Mouse (Mus musculus) lung, embryonic 16.5 days (tissue): Measurements from ENCODE around the gene Hsbp1. TPM values are rescaled to one million over a fixed set of nuclear protein-coding genes. Genes with fewer than 3 reads are reported as not detected.
A peak's percentile ranks its signal among the peaks of the same experiment; 100 is the strongest.
"Not testable (repeated sequence)": the region's sequence is repeated elsewhere in the genome, so short reads cannot be mapped to it uniquely, and the experiment has no call there.

ENCODE experiments used
- ATAC-seq: fragments of 200-750 bp; cut with Nextera tagmentation; 2 replicates; pipeline ENCODE4 v1.8.0; 2017; ENCODE audit warnings: low read depth, mild to moderate bottlenecking, moderate library complexity
- H3K27ac ChIP-seq: fragments of 300-500 bp; sonication (generic); 2 replicates; pipeline ENCODE4 v1.5.1; 2014; ENCODE audit warnings: mild to moderate bottlenecking, control low read depth, low read length
- H3K27me3 ChIP-seq: fragments of 300-500 bp; sonication (generic); 2 replicates; pipeline ENCODE4 v1.6.1; 2014; ENCODE audit warnings: low read depth, low read length, mixed read lengths; ENCODE audit not compliant: control insufficient read depth, insufficient read depth
- H3K36me3 ChIP-seq: fragments of 300-500 bp; sonication (generic); 2 replicates; pipeline ENCODE4 v1.6.1; 2014; ENCODE audit warnings: low read length; ENCODE audit not compliant: control insufficient read depth, insufficient read depth
- H3K4me1 ChIP-seq: fragments of 300-500 bp; sonication (generic); replicated peaks from 2 replicates; pipeline ENCODE4 v1.6.1; 2014; ENCODE audit warnings: low read length, mixed read lengths; ENCODE audit not compliant: control insufficient read depth, insufficient read depth
- H3K4me2 ChIP-seq: fragments of 300-500 bp; sonication (generic); 2 replicates; pipeline ENCODE4 v1.6.1; 2014; ENCODE audit warnings: low read depth, low read length, control low read depth
- H3K4me3 ChIP-seq: fragments of 300-500 bp; sonication (generic); 2 replicates; pipeline ENCODE4 v1.5.1; 2014; ENCODE audit warnings: mild to moderate bottlenecking, low read length, control low read depth
- H3K9ac ChIP-seq: fragments of 300-500 bp; sonication (generic); 2 replicates; pipeline ENCODE4 v1.6.1; 2014; ENCODE audit warnings: low read length, control low read depth
- H3K9me3 ChIP-seq: fragments of 300-500 bp; sonication (generic); 2 replicates; pipeline ENCODE4 v1.6.1; 2016; ENCODE audit warnings: low read length; ENCODE audit not compliant: control insufficient read depth
- WGBS: fragments of 180-500 bp; shearing (Covaris S2); extraction: QIAGEN DNeasy Blood & Tissue Kit; methylation state at CpG from one replicate; pipeline ENCODE4 v1.1.7; 2014; 5-methylcytosine and 5-hydroxymethylcytosine counted together
- polyA plus RNA-seq: library from polyadenylated mRNA; unstranded; fragments of >200 nt; fragmentation: Nextera tagmentation; extraction: Ambion mirVana; gene quantifications from 2 replicates; pipeline ENCODE4 v1.2.1, GENCODE M21; 2015

The Hsbp1 gene
- polyA plus RNA-seq, 1 experiment from 2014 or later = 352 TPM

GRCm38 (mm10) chr8:119345029-119345682 lies 868 bp downstream of the Hsbp1 start:
- Histone ChIP-seq H3K4me2 (peak overlapping the region; percentile 76), H3K9ac (peak overlapping the region; percentile 92), H3K9me3 (peaks cover 3% of the 10 kb centered on the region; the same call in 1 of the 2 replicates), H3K27me3 (peaks cover 2% of the 10 kb centered on the region; the same call in 1 of the 2 replicates), H3K27ac (no peak overlapping the region), H3K4me3 (peak overlapping the region; percentile 84), H3K36me3 (peaks cover 32% of the 10 kb centered on the region), H3K4me1 (peaks cover 6% of the 10 kb centered on the region)
- WGBS = 45% methylated on average over 22 of the region's 22 CpGs
- no peak for ATAC-seq

GRCm38 (mm10) chr8:119345683-119346075 lies 1.4 kb downstream of the Hsbp1 start:
- H3K4me3 ChIP-seq = peak overlapping the region; percentile 84

GRCm38 (mm10) chr8:119351647-119352046 lies 7.4 kb downstream of the Hsbp1 start:
- Histone ChIP-seq H3K4me2 (no peak overlapping the region), H3K4me3 (no peak overlapping the region), H3K36me3 (peaks cover 29% of the 10 kb centered on the region), H3K9me3 (no peaks in the 10 kb centered on the region), H3K27ac (no peak overlapping the region), H3K27me3 (no peaks in the 10 kb centered on the region), H3K9ac (no peak overlapping the region), H3K4me1 (no peaks in the 10 kb centered on the region)
- 91% methylated on average over 19 of the region's 19 CpGs for WGBS
- no peak for ATAC-seq

More at GRCm38 (mm10) chr8:119345683-119346075, 1.4 kb downstream of the Hsbp1 start:
- Histone ChIP-seq H3K36me3 (peaks cover 32% of the 10 kb centered on the region), H3K9me3 (peaks cover 3% of the 10 kb centered on the region; the same call in 1 of the 2 replicates), H3K4me1 (peaks cover 6% of the 10 kb centered on the region), H3K27ac (no peak overlapping the region), H3K9ac (no peak overlapping the region), H3K4me2 (peak overlapping the region; percentile 76), H3K27me3 (peaks cover 2% of the 10 kb centered on the region; the same call in 1 of the 2 replicates)
- 80% methylated on average over 15 of the region's 15 CpGs for WGBS
- no peak for ATAC-seq

- no peak overlapping the region for H3K4me3 ChIP-seq
- ATAC-seq = no peak
- H3K27ac ChIP-seq = no peak overlapping the region
- peaks cover 15% of the 10 kb centered on the region for H3K36me3 ChIP-seq
- H3K9ac ChIP-seq = no peak overlapping the region
- no peaks in the 10 kb centered on the region for H3K27me3 ChIP-seq
- no peaks in the 10 kb centered on the region for H3K9me3 ChIP-seq
- H3K4me1 ChIP-seq = no peaks in the 10 kb centered on the region
- no peak overlapping the region for H3K4me2 ChIP-seq
- 68% methylated on average over 10 of the region's 10 CpGs for WGBS
These were observed 8.8 kb downstream of the Hsbp1 start for GRCm38 (mm10) chr8:119352977-119353658.

GRCm38 (mm10) chr8:119353659-119354023 lies 9.4 kb downstream of the Hsbp1 start:
- Histone ChIP-seq H3K4me3 (no peak overlapping the region), H3K36me3 (peaks cover 11% of the 10 kb centered on the region), H3K9ac (no peak overlapping the region), H3K27me3 (no peaks in the 10 kb centered on the region), H3K27ac (no peak overlapping the region), H3K4me2 (no peak overlapping the region), H3K9me3 (no peaks in the 10 kb centered on the region), H3K4me1 (no peaks in the 10 kb centered on the region)
- 81% methylated on average over 6 of the region's 6 CpGs for WGBS
- ATAC-seq = no peak

GRCm38 (mm10) chr8:119356631-119357030 lies 12.3 kb downstream of the Hsbp1 start:
- not testable (repeated sequence) for H3K9ac ChIP-seq, ATAC-seq, H3K27me3 ChIP-seq, H3K9me3 ChIP-seq, H3K4me2 ChIP-seq, H3K36me3 ChIP-seq, H3K4me1 ChIP-seq, H3K27ac ChIP-seq, H3K4me3 ChIP-seq
- WGBS = 57% methylated on average over 5 of the region's 5 CpGs

GRCm38 (mm10) chr8:119358175-119358574 lies 13.9 kb downstream of the Hsbp1 start:
- 62% methylated on average over 7 of the region's 7 CpGs for WGBS
- no peak overlapping the region for H3K9ac ChIP-seq

GRCm38 (mm10) chr8:119358836-119359235 lies 14.5 kb downstream of the Hsbp1 start:
- no peak overlapping the region for H3K4me2 ChIP-seq
- ATAC-seq = no peak
- 35% methylated on average over 14 of the region's 14 CpGs for WGBS
- H3K4me3 ChIP-seq = no peak overlapping the region
- H3K27me3 ChIP-seq = no peaks in the 10 kb centered on the region; the same call in 1 of the 2 replicates
- H3K36me3 ChIP-seq = no peaks in the 10 kb centered on the region
- no peak overlapping the region for H3K9ac ChIP-seq
- H3K4me1 ChIP-seq = 0 out of 2 replicates have a peak, but pooled peaks cover 3% of the 10 kb centered on the region
- H3K27ac ChIP-seq = no peak overlapping the region
- H3K9me3 ChIP-seq = no peaks in the 10 kb centered on the region

More at GRCm38 (mm10) chr8:119358175-119358574, 13.9 kb downstream of the Hsbp1 start:
- Histone ChIP-seq H3K27me3 (no peaks in the 10 kb centered on the region; the same call in 1 of the 2 replicates), H3K27ac (no peak overlapping the region), H3K4me3 (no peak overlapping the region), H3K4me2 (no peak overlapping the region), H3K4me1 (0 out of 2 replicates have a peak, but pooled peaks cover 3% of the 10 kb centered on the region), H3K9me3 (no peaks in the 10 kb centered on the region), H3K36me3 (no peaks in the 10 kb centered on the region)
- ATAC-seq = no peak

- Histone ChIP-seq H3K4me1 (0 out of 2 replicates have a peak, but pooled peaks cover 3% of the 10 kb centered on the region), H3K4me3 (no peak overlapping the region), H3K27me3 (no peaks in the 10 kb centered on the region; the same call in 1 of the 2 replicates), H3K27ac (no peak overlapping the region), H3K9ac (no peak overlapping the region), H3K36me3 (no peaks in the 10 kb centered on the region), H3K4me2 (no peak overlapping the region), H3K9me3 (no peaks in the 10 kb centered on the region)
- WGBS = 26% methylated on average over 8 of the region's 8 CpGs
- peak; percentile 80 for ATAC-seq
These were observed 16.5 kb downstream of the Hsbp1 start for GRCm38 (mm10) chr8:119360686-119361295.
